Mouse (Mus musculus) liver, postnatal 0 days (tissue): ENCODE results near the gene Nt5dc3. TPM values are rescaled to one million over a fixed set of nuclear protein-coding genes. Genes with fewer than 3 reads are reported as not detected.

Experiments
- ATAC-seq: fragments of 200-750 bp; cut with Nextera tagmentation; 2 replicates; pipeline ENCODE4 v1.8.0; 2017; ENCODE audit warnings: mild to moderate bottlenecking, moderate library complexity
- DNase-seq: peaks from one replicate; pipeline ENCODE4 v3.0.0-alpha.2; 2016
- H3K27ac ChIP-seq: fragments of 300-500 bp; sonication (generic); 2 replicates; pipeline ENCODE4 v1.5.1; 2014; ENCODE audit warnings: antibody characterized with exemption, moderate library complexity, mild to moderate bottlenecking, low read depth
- H3K27me3 ChIP-seq: fragments of 300-500 bp; sonication (generic); 2 replicates; pipeline ENCODE4 v1.6.1; 2014; ENCODE audit warnings: low read length, control low read depth, mixed read lengths; ENCODE audit not compliant: insufficient read depth
- H3K36me3 ChIP-seq: fragments of 300-500 bp; sonication (generic); replicated peaks from 2 replicates; pipeline ENCODE4 v1.6.1; 2014; ENCODE audit warnings: mild to moderate bottlenecking, control low read depth, low read length, moderate library complexity, mixed read lengths; ENCODE audit not compliant: insufficient read depth
- H3K4me1 ChIP-seq: fragments of 300-500 bp; sonication (generic); 2 replicates; pipeline ENCODE4 v1.6.1; 2014; ENCODE audit warnings: antibody characterized with exemption, mild to moderate bottlenecking, control low read depth; ENCODE audit not compliant: insufficient read depth
- H3K4me2 ChIP-seq: fragments of 300-500 bp; sonication (generic); 2 replicates; pipeline ENCODE4 v1.6.1; 2014; ENCODE audit warnings: low read depth, mild to moderate bottlenecking, low read length, moderate library complexity, mixed read lengths
- H3K4me3 ChIP-seq: fragments of 300-500 bp; sonication (generic); 2 replicates; pipeline ENCODE4 v1.5.1; 2014; ENCODE audit warnings: low read depth, low read length
- H3K9ac ChIP-seq: fragments of 300-500 bp; sonication (generic); replicated peaks from 2 replicates; pipeline ENCODE4 v1.6.1; 2014; ENCODE audit warnings: mild to moderate bottlenecking, moderate library complexity
- H3K9me3 ChIP-seq: fragments of 300-500 bp; sonication (generic); 2 replicates; pipeline ENCODE4 v1.6.1; 2016; ENCODE audit warnings: mild to moderate bottlenecking, control low read depth, low read length, mixed read lengths
- CTCF ChIP-seq: sonication (generic); IDR thresholded peaks from 2 replicates; pipeline ENCODE4 v1.5.1; 2016; ENCODE audit warnings: antibody characterized with exemption, low read depth
- EP300 ChIP-seq: IDR thresholded peaks from 2 replicates; pipeline ENCODE4 v1.6.1; 2016; ENCODE audit warnings: antibody characterized with exemption, low read depth, mild to moderate bottlenecking
- WGBS: fragments of 180-500 bp; shearing (Covaris S2); extraction: QIAGEN DNeasy Blood & Tissue Kit; methylation state at CpG from one replicate; pipeline ENCODE4 v1.1.7; 2014; ENCODE audit not compliant: insufficient replicate concordance; 5-methylcytosine and 5-hydroxymethylcytosine counted together
- polyA plus RNA-seq: library from polyadenylated mRNA; unstranded; fragments of >200 nt; fragmentation: Nextera tagmentation; extraction: Ambion mirVana; gene quantifications from 2 replicates; pipeline ENCODE4 v1.2.1, GENCODE M21; 2015

Nt5dc3 gene
- polyA plus RNA-seq, 1 experiment from 2014 or later = 0.51 TPM

DNA sequence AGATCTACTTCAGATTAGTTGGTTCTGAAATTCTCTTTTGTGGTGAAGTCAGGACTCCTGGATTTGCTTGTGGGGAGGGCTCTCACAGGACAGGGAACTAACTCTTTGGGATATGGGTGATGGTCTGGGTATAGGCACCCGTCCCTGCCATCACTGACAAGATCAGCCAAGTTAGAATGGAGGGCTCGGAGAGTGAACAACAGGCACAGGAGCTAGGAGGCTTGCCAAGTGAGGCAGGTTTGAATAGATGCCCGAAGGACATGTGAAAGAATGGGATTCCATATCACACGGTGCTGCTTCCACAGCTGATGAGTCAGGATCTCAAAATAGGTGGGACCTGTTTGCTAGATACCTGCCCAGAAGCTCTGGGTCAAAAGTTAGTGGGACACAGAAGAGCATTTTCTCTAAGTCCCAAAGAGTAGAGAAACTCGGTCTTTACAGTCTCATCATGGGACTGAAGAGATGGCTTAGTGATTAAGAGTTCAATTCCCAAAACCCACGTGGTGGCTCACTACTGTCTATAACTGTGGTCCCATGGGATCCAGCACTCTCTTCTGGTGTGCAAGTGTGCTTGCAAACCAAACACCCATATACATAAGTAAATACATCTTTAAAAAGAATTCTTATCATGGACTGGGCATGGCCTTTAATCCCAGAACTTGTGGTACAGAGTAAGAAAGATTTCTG is 22.8 kb upstream of the Nt5dc3 start:
- no peaks in the 10 kb centered on the region for H3K36me3 ChIP-seq
- H3K27ac ChIP-seq = no peak overlapping the region
- no peaks in the 10 kb centered on the region for H3K27me3 ChIP-seq
- DNase-seq (no peak), ATAC-seq (no peak)
- TF ChIP-seq EP300 (no peak), CTCF (no peak)
- H3K4me2 ChIP-seq = no peak overlapping the region
- WGBS = 73% methylated on average over 6 of the region's 6 CpGs
- no peak overlapping the region for H3K9ac ChIP-seq
- H3K9me3 ChIP-seq = no peaks in the 10 kb centered on the region
- H3K4me1 ChIP-seq = no peaks in the 10 kb centered on the region
- H3K4me3 ChIP-seq = no peak overlapping the region

GRCm38 (mm10) chr10:86757724-86758123 is 21.1 kb upstream of the Nt5dc3 start:
- TF ChIP-seq EP300 = no peak
- no peak for TF ChIP-seq CTCF
- Histone ChIP-seq H3K4me2 (no peak overlapping the region), H3K27me3 (no peaks in the 10 kb centered on the region), H3K36me3 (no peaks in the 10 kb centered on the region), H3K4me1 (no peaks in the 10 kb centered on the region), H3K9me3 (no peaks in the 10 kb centered on the region), H3K9ac (no peak overlapping the region), H3K27ac (no peak overlapping the region), H3K4me3 (no peak overlapping the region)
- 73% methylated on average over 1 of the region's 1 CpGs for WGBS
- no peak for ATAC-seq
- DNase-seq = no peak

DNA sequence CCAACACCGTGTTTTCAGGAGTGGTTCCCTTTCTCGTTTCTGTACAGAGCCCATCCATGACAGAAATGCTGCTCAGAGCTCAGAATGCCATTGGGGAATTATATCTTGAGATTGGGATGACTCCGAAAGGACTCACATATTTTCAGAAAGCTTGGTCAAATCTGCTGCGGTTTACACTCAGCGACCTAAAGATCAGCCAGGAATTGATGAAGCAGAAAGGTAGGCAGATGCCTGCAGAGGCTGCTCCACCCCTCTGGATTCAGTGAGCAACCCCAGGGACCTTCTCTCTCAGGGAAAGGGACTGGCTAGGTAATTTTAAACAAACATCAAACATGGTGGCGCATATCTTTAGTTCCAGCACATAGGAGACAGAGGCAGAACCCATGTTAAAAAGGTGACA is 20.6 kb upstream of the Nt5dc3 start:
- Histone ChIP-seq H3K27ac (no peak overlapping the region), H3K27me3 (no peaks in the 10 kb centered on the region), H3K4me3 (no peak overlapping the region), H3K36me3 (no peaks in the 10 kb centered on the region), H3K4me1 (no peaks in the 10 kb centered on the region), H3K4me2 (no peak overlapping the region), H3K9me3 (no peaks in the 10 kb centered on the region), H3K9ac (no peak overlapping the region)
- no peak for ATAC-seq
- DNase-seq = no peak
- WGBS = 83% methylated on average over 6 of the region's 6 CpGs
- TF ChIP-seq EP300 = no peak
- no peak for TF ChIP-seq CTCF

- Histone ChIP-seq H3K4me3 (no peak overlapping the region), H3K4me2 (no peak overlapping the region), H3K27ac (no peak overlapping the region), H3K27me3 (no peaks in the 10 kb centered on the region), H3K9me3 (no peaks in the 10 kb centered on the region), H3K4me1 (no peaks in the 10 kb centered on the region), H3K9ac (no peak overlapping the region), H3K36me3 (no peaks in the 10 kb centered on the region)
- DNase-seq (no peak), ATAC-seq (no peak)
- WGBS = 95% methylated on average over 1 of the region's 1 CpGs
- no peak for TF ChIP-seq EP300
- TF ChIP-seq CTCF = no peak
These were observed 17.6 kb upstream of the Nt5dc3 start for GRCm38 (mm10) chr10:86761236-86761635.

DNA sequence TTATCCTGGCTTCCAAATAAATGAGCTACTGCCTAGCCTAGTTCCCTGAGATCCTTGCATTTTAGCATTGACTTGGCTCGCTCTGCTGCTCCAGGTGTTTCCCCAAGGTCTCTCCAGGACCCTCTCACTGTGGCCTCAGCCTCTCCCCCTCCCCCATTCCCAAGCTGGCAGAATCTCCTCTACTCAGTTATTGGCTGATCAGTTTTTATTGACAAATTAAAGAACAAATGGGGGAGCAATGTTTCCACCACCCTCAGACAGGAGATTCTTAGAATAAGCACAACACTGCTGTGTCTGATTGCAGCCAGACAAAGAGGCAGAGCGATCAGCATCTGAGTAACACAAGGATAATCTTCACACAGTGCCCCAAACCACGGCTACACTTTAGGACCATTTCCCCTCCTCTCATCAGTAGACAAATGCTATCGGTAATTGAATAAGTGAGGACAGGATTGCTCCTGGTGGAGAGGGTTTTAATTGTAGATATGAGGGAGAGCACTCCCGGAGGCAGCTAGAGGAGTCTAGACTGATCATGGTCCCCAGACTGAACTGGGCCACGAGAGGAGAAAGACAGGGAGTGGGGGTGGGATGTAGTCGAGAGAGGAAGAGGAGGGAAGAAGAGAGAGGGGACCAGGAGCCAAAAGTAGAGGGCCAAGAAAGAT is 17.0 kb upstream of the Nt5dc3 start:
- Histone ChIP-seq H3K4me2 (no peak overlapping the region), H3K9ac (no peak overlapping the region), H3K4me3 (no peak overlapping the region), H3K27me3 (no peaks in the 10 kb centered on the region), H3K27ac (no peak overlapping the region), H3K4me1 (no peaks in the 10 kb centered on the region), H3K36me3 (no peaks in the 10 kb centered on the region), H3K9me3 (no peaks in the 10 kb centered on the region)
- TF ChIP-seq CTCF = no peak
- no peak for TF ChIP-seq EP300
- DNase-seq (no peak), ATAC-seq (no peak)
- 49% methylated on average over 7 of the region's 7 CpGs for WGBS

DNA sequence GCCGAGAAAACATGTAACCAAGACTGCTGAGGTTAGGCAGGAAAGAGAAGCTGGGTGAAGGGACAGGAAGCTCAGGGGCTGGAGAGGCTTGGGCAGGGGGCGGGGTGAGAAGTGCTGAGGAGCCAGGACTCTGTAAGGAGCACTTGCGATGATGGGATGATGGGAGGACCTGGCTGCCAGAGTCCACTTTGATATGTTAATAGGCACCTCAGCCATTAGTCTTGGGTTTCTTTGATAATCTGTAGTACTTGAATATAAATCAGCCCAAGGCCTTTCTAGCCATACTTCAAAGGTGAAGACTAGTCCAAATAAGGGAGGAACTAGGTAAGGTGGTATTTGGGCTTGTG is 16.4 kb upstream of the Nt5dc3 start:
- Histone ChIP-seq H3K4me1 (no peaks in the 10 kb centered on the region), H3K36me3 (no peaks in the 10 kb centered on the region), H3K27me3 (no peaks in the 10 kb centered on the region), H3K9me3 (no peaks in the 10 kb centered on the region), H3K9ac (no peak overlapping the region), H3K27ac (no peak overlapping the region), H3K4me2 (no peak overlapping the region), H3K4me3 (no peak overlapping the region)
- 55% methylated on average over 3 of the region's 3 CpGs for WGBS
- TF ChIP-seq CTCF (no peak), EP300 (no peak)
- ATAC-seq (no peak), DNase-seq (no peak)
